ENCODE assay signal across 9 mouse cellular contexts in the genomic region with DNA sequence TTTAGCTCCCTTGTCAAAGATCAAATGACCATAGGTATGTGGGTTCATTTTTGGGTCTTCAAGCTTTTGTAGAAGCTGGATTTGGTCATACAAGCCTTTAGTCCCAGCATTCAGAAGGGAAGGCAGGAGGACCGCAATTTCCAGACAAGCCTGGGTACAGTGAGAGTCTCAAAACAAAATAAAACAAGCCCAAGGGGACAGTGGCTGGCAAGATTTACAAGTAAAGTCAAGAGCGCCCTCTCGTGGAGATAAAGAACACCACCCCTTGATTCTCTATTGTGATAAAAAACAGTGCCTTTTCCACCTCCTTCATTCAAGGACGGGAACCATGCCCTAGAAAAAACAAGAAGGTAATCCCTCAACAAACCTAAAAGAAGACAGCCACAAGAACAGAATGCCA. TPM values are rescaled to one million over a fixed set of nuclear protein-coding genes. Genes with fewer than 3 reads are reported as not detected.
A peak's percentile ranks its signal among the peaks of the same experiment; 100 is the strongest.
DNase-seq lines count a peak whose midpoint lies in the region; ATAC-seq and TF ChIP-seq lines count a peak whose summit lies in the region.
"Had no signal": no experiment of that assay in that cellular context is flagged by ENCODE, and none has a peak within 500 bp of the region (broad histone marks: within the 10 kb centered on the region; RNA-seq: fewer than 3 reads in every experiment).

No protein-coding gene starts in this region.

- TF ChIP-seq CTCF in E14TG2a.4 (conservative IDR thresholded peaks at IDR 0.05; ENCODE audit: low read length) = peak; percentile 50

- no peak overlapping the region for H3K9ac ChIP-seq in intestine, embryonic 14.5 days (ENCODE audit: low read length)
- no peak overlapping the region for H3K9ac ChIP-seq in intestine, embryonic 15.5 days

- H3K27me3 ChIP-seq in intestine, embryonic 14.5 days (replicated peaks; ENCODE audit: control insufficient read depth, insufficient read depth, low read length) = no peaks in the 10 kb centered on the region
- H3K27me3 ChIP-seq in intestine, embryonic 15.5 days (replicated peaks) = no peaks in the 10 kb centered on the region
- H3K27me3 ChIP-seq in E14TG2a.4 (ENCODE audit: insufficient read depth, low read length) = peaks cover 5% of the 10 kb centered on the region; the same call in 1 of the 2 replicates

- ATAC-seq in intestine, embryonic 14.5 days (replicated peaks; ENCODE audit: low FRiP score, low TSS enrichment, low read depth) = no peak
- ATAC-seq in intestine, embryonic 15.5 days = no peak
- ATAC-seq in common myeloid progenitor, adult 5-6 weeks (replicated peaks; ENCODE audit: low read depth, poor library complexity, severe bottlenecking) = peak; percentile 72

- no peak overlapping the region for H3K4me3 ChIP-seq in intestine, embryonic 14.5 days (ENCODE audit: low read depth, low read length)
- H3K4me3 ChIP-seq in intestine, embryonic 15.5 days (replicated peaks) = no peak overlapping the region
- no peak overlapping the region for H3K4me3 ChIP-seq in E14TG2a.4 (replicated peaks; ENCODE audit: low read length)
- H3K4me3 ChIP-seq: megakaryocyte, embryonic 14.5 days had no signal

- 18% methylated on average over 4 of the region's 4 CpGs for WGBS in intestine, embryonic 14.5 days
- WGBS in intestine, embryonic 15.5 days = 13% methylated on average over 4 of the region's 4 CpGs

- no peaks in the 10 kb centered on the region for H3K36me3 ChIP-seq in intestine, embryonic 14.5 days (ENCODE audit: control insufficient read depth, insufficient read depth, low read length)
- H3K36me3 ChIP-seq in intestine, embryonic 15.5 days = no peaks in the 10 kb centered on the region
- no peaks in the 10 kb centered on the region for H3K36me3 ChIP-seq in E14TG2a.4 (ENCODE audit: insufficient read depth, low read length)

- no peaks in the 10 kb centered on the region for H3K4me1 ChIP-seq in intestine, embryonic 14.5 days (replicated peaks; ENCODE audit: control insufficient read depth, insufficient read depth, low read length)
- no peaks in the 10 kb centered on the region for H3K4me1 ChIP-seq in intestine, embryonic 15.5 days (replicated peaks)
- H3K4me1 ChIP-seq in E14TG2a.4 (replicated peaks; ENCODE audit: low read depth, low read length) = no peaks in the 10 kb centered on the region

- no peak overlapping the region for H3K27ac ChIP-seq in intestine, embryonic 14.5 days (ENCODE audit: low read depth)
- H3K27ac ChIP-seq in intestine, embryonic 15.5 days = no peak overlapping the region

- no peaks in the 10 kb centered on the region for H3K9me3 ChIP-seq in intestine, embryonic 14.5 days (ENCODE audit: control insufficient read depth, low read length)
- no peaks in the 10 kb centered on the region for H3K9me3 ChIP-seq in intestine, embryonic 15.5 days
- H3K9me3 ChIP-seq in E14TG2a.4 (ENCODE audit: low read length) = no peaks in the 10 kb centered on the region
- H3K9me3 ChIP-seq: megakaryocyte, embryonic 14.5 days had no signal

- H3K4me2 ChIP-seq in intestine, embryonic 14.5 days (ENCODE audit: low read length) = no peak overlapping the region
- no peak overlapping the region for H3K4me2 ChIP-seq in intestine, embryonic 15.5 days (replicated peaks)

- peak; percentile 54 for DNase-seq in intestine, embryonic 14.5 days (ENCODE audit: low spot score)
- peak; percentile 76 for DNase-seq in 416B (ENCODE audit: low read depth)
- peak; percentile 48 to 80 for DNase-seq in kidney, postnatal 25 days
- DNase-seq in natural killer cell, adult 2 months (ENCODE audit: low spot score in 2 of 2) = peak; percentile 30 to 58
- DNase-seq in MN1 (ENCODE audit: low spot score) = no peak

RNA-seq across cellular contexts. Expression of a gene that starts 8.6 kb away (rescaled TPM):
- polyA plus RNA-seq in intestine, embryonic 14.5 days (2014; fragmentation: Nextera tagmentation; extraction: Ambion mirVana) = 3.2 and 3.3 TPM in 2 replicates
- 3.2 and 4.2 TPM in 2 replicates for polyA plus RNA-seq in intestine, embryonic 15.5 days (2015; fragmentation: Nextera tagmentation; extraction: Ambion mirVana)
- total RNA-seq in common myeloid progenitor, adult 5-6 weeks (2017) = 0.09 TPM in 1 of 2 replicates, not detected in the other

RNA-seq across cellular contexts. Expression of a gene that starts 43.7 kb away (rescaled TPM):
- polyA plus RNA-seq in intestine, embryonic 14.5 days (2014; fragmentation: Nextera tagmentation; extraction: Ambion mirVana) = 28.2 and 31.3 TPM in 2 replicates
- 30.7 and 34.9 TPM in 2 replicates for polyA plus RNA-seq in intestine, embryonic 15.5 days (2015; fragmentation: Nextera tagmentation; extraction: Ambion mirVana)
- 21.6 and 22.7 TPM in 2 replicates for total RNA-seq in common myeloid progenitor, adult 5-6 weeks (2017)
